Mouse (Mus musculus) heart, embryonic 11.5 days (tissue): Measurements from ENCODE around the gene Catsper3. TPM values are rescaled to one million over a fixed set of nuclear protein-coding genes. Genes with fewer than 3 reads are reported as not detected.
A peak's percentile ranks its signal among the peaks of the same experiment; 100 is the strongest.

Experiments used
- ATAC-seq: fragments of 200-750 bp; cut with Nextera tagmentation; replicated peaks from 2 replicates; pipeline ENCODE4 v1.8.0; 2017; ENCODE audit warnings: moderate library complexity; ENCODE audit not compliant: insufficient number of reproducible peaks, low FRiP score, low TSS enrichment
- H3K27ac ChIP-seq: fragments of 300-500 bp; sonication (generic); 2 replicates; pipeline ENCODE4 v1.5.1; 2014; ENCODE audit warnings: mild to moderate bottlenecking, low read depth, low read length
- H3K27me3 ChIP-seq: fragments of 300-500 bp; sonication (generic); 2 replicates; pipeline ENCODE4 v1.6.1; 2014; ENCODE audit warnings: mild to moderate bottlenecking, low read length, mixed read lengths; ENCODE audit not compliant: control insufficient read depth, insufficient read depth
- H3K36me3 ChIP-seq: fragments of 300-500 bp; sonication (generic); 2 replicates; pipeline ENCODE4 v1.6.1; 2014; ENCODE audit warnings: mild to moderate bottlenecking, low read length, moderate library complexity, mixed read lengths; ENCODE audit not compliant: control insufficient read depth, insufficient read depth
- H3K4me1 ChIP-seq: fragments of 300-500 bp; sonication (generic); 2 replicates; pipeline ENCODE4 v1.6.1; 2014; ENCODE audit warnings: low read length; ENCODE audit not compliant: control insufficient read depth, insufficient read depth
- H3K4me2 ChIP-seq: fragments of 300-500 bp; sonication (generic); 2 replicates; pipeline ENCODE4 v1.6.1; 2014; ENCODE audit warnings: mild to moderate bottlenecking, moderate library complexity
- H3K4me3 ChIP-seq: fragments of 300-500 bp; sonication (generic); 2 replicates; pipeline ENCODE4 v1.5.1; 2014; ENCODE audit warnings: low read depth, low read length
- H3K9ac ChIP-seq: fragments of 300-500 bp; sonication (generic); 2 replicates; pipeline ENCODE4 v1.6.1; 2014; ENCODE audit warnings: mild to moderate bottlenecking, low read depth, low read length, moderate library complexity
- H3K9me3 ChIP-seq: fragments of 300-500 bp; sonication (generic); replicated peaks from 2 replicates; pipeline ENCODE4 v1.6.1; 2016; ENCODE audit warnings: low read length; ENCODE audit not compliant: control insufficient read depth
- WGBS: fragments of 180-500 bp; shearing (Covaris S2); extraction: QIAGEN DNeasy Blood & Tissue Kit; methylation state at CpG from one replicate; pipeline ENCODE4 v1.1.7; 2014; ENCODE audit not compliant: insufficient replicate concordance; 5-methylcytosine and 5-hydroxymethylcytosine counted together
- polyA plus RNA-seq: library from polyadenylated mRNA; unstranded; fragments of >200 nt; fragmentation: Nextera tagmentation; extraction: Ambion mirVana; gene quantifications from 2 replicates; pipeline ENCODE4 v1.2.1, GENCODE M21; 2014

Gene Catsper3
- polyA plus RNA-seq, 1 experiment from 2014 or later: 0.11 TPM

- ATAC-seq: no peak
- WGBS: 3% methylated on average over 12 of the region's 12 CpGs
- Histone ChIP-seq H3K9me3 (no peaks in the 10 kb centered on the region), H3K27me3 (peaks cover 89% of the 10 kb centered on the region), H3K4me2 (peak overlapping the region; percentile 46; the same call in 1 of the 2 replicates), H3K9ac (no peak overlapping the region), H3K4me1 (peaks cover 20% of the 10 kb centered on the region), H3K27ac (no peak overlapping the region), H3K4me3 (no peak overlapping the region), H3K36me3 (no peaks in the 10 kb centered on the region)
Measured at GRCm38 (mm10) chr13:55829018-55829655, 44.8 kb downstream of the Catsper3 start.

GRCm38 (mm10) chr13:55830081-55830832, 45.9 kb downstream of the Catsper3 start:
- Histone ChIP-seq H3K36me3 (no peaks in the 10 kb centered on the region), H3K27ac (no peak overlapping the region), H3K9me3 (no peaks in the 10 kb centered on the region), H3K4me3 (peak overlapping the region; percentile 48), H3K4me1 (peaks cover 19% of the 10 kb centered on the region), H3K27me3 (peaks cover 88% of the 10 kb centered on the region), H3K9ac (peak overlapping the region; percentile 46; the same call in 1 of the 2 replicates), H3K4me2 (peak overlapping the region; percentile 68)
- no peak for ATAC-seq
- WGBS: under 1% methylated on average over 46 of the region's 48 CpGs

GRCm38 (mm10) chr13:55830833-55831721, 46.7 kb downstream of the Catsper3 start:
- Histone ChIP-seq H3K4me3 (peak overlapping the region; percentile 48), H3K27ac (no peak overlapping the region), H3K9ac (peak overlapping the region; percentile 46; the same call in 1 of the 2 replicates), H3K9me3 (no peaks in the 10 kb centered on the region), H3K27me3 (peaks cover 88% of the 10 kb centered on the region), H3K4me2 (peak overlapping the region; percentile 68), H3K36me3 (no peaks in the 10 kb centered on the region), H3K4me1 (peaks cover 20% of the 10 kb centered on the region)
- peak; percentile 40; the same call in 1 of the 2 replicates for ATAC-seq
- under 1% methylated on average over 63 of the region's 82 CpGs for WGBS

- H3K4me2 ChIP-seq: peak overlapping the region; percentile 68
- peaks cover 20% of the 10 kb centered on the region for H3K4me1 ChIP-seq
- ATAC-seq: no peak
- H3K9ac ChIP-seq: no peak overlapping the region
- WGBS: 2% methylated on average over 25 of the region's 25 CpGs
- no peaks in the 10 kb centered on the region for H3K9me3 ChIP-seq
- H3K27ac ChIP-seq: no peak overlapping the region
- peak overlapping the region; percentile 48 for H3K4me3 ChIP-seq
- H3K27me3 ChIP-seq: peaks cover 89% of the 10 kb centered on the region
- H3K36me3 ChIP-seq: no peaks in the 10 kb centered on the region
Measured at GRCm38 (mm10) chr13:55831722-55832160, 47.4 kb downstream of the Catsper3 start.

GRCm38 (mm10) chr13:55832602-55833001, 48.2 kb downstream of the Catsper3 start:
- Histone ChIP-seq H3K9me3 (no peaks in the 10 kb centered on the region), H3K4me1 (peaks cover 20% of the 10 kb centered on the region), H3K27ac (no peak overlapping the region), H3K9ac (no peak overlapping the region), H3K4me2 (no peak overlapping the region), H3K4me3 (no peak overlapping the region), H3K27me3 (peaks cover 93% of the 10 kb centered on the region), H3K36me3 (no peaks in the 10 kb centered on the region)
- ATAC-seq: no peak
- WGBS: 36% methylated on average over 1 of the region's 1 CpGs

- Histone ChIP-seq H3K27me3 (peaks cover 92% of the 10 kb centered on the region), H3K4me1 (peaks cover 17% of the 10 kb centered on the region), H3K4me3 (no peak overlapping the region), H3K9me3 (no peaks in the 10 kb centered on the region), H3K36me3 (no peaks in the 10 kb centered on the region), H3K9ac (no peak overlapping the region), H3K27ac (no peak overlapping the region), H3K4me2 (no peak overlapping the region)
- no peak for ATAC-seq
- 7% methylated on average over 7 of the region's 7 CpGs for WGBS
Measured at GRCm38 (mm10) chr13:55833921-55834320, 49.6 kb downstream of the Catsper3 start.

GRCm38 (mm10) chr13:55834667-55835066, 50.3 kb downstream of the Catsper3 start:
- H3K9ac ChIP-seq: no peak overlapping the region
- ATAC-seq: no peak
- H3K4me3 ChIP-seq: no peak overlapping the region
- H3K4me2 ChIP-seq: no peak overlapping the region
- H3K27ac ChIP-seq: no peak overlapping the region
- WGBS: 7% methylated on average over 5 of the region's 5 CpGs
- no peaks in the 10 kb centered on the region for H3K36me3 ChIP-seq
- peaks cover 95% of the 10 kb centered on the region for H3K27me3 ChIP-seq
- H3K4me1 ChIP-seq: peaks cover 17% of the 10 kb centered on the region
- no peaks in the 10 kb centered on the region for H3K9me3 ChIP-seq

- peak overlapping the region; percentile 25; the same call in 1 of the 2 replicates for H3K4me3 ChIP-seq
- ATAC-seq: no peak
- 1% methylated on average over 33 of the region's 33 CpGs for WGBS
- H3K36me3 ChIP-seq: no peaks in the 10 kb centered on the region
- no peak overlapping the region for H3K9ac ChIP-seq
- peaks cover 97% of the 10 kb centered on the region for H3K27me3 ChIP-seq
- H3K9me3 ChIP-seq: no peaks in the 10 kb centered on the region
- peak overlapping the region; percentile 37 for H3K4me2 ChIP-seq
- no peak overlapping the region for H3K27ac ChIP-seq
- peaks cover 12% of the 10 kb centered on the region for H3K4me1 ChIP-seq
Measured at GRCm38 (mm10) chr13:55835548-55836097, 51.3 kb downstream of the Catsper3 start.
